Mouse (Mus musculus) hindbrain, embryonic 12.5 days (tissue): ENCODE data around the gene Olfr480. TPM values are rescaled to one million over a fixed set of nuclear protein-coding genes. Genes with fewer than 3 reads are reported as not detected.

Source experiments
- ATAC-seq: fragments of 200-750 bp; cut with Nextera tagmentation; 2 replicates; pipeline ENCODE4 v1.8.0; 2017; ENCODE audit warnings: moderate TSS enrichment; ENCODE audit not compliant: low FRiP score
- H3K27ac ChIP-seq: fragments of 300-500 bp; sonication (generic); 2 replicates; pipeline ENCODE4 v1.5.1; 2016; ENCODE audit warnings: mild to moderate bottlenecking
- H3K27me3 ChIP-seq: fragments of 300-500 bp; sonication (generic); 2 replicates; pipeline ENCODE4 v1.6.1; 2016; ENCODE audit warnings: mild to moderate bottlenecking
- H3K36me3 ChIP-seq: fragments of 300-500 bp; sonication (generic); 2 replicates; pipeline ENCODE4 v1.6.1; 2016; ENCODE audit warnings: mild to moderate bottlenecking
- H3K4me1 ChIP-seq: fragments of 300-500 bp; sonication (generic); 2 replicates; pipeline ENCODE4 v1.6.1; 2016
- H3K4me2 ChIP-seq: fragments of 300-500 bp; sonication (generic); replicated peaks from 2 replicates; pipeline ENCODE4 v1.6.1; 2016; ENCODE audit warnings: mild to moderate bottlenecking
- H3K4me3 ChIP-seq: fragments of 300-500 bp; sonication (generic); 2 replicates; pipeline ENCODE4 v1.5.1; 2016; ENCODE audit warnings: mild to moderate bottlenecking
- H3K9ac ChIP-seq: fragments of 300-500 bp; sonication (generic); 2 replicates; pipeline ENCODE4 v1.6.1; 2016; ENCODE audit warnings: mild to moderate bottlenecking, moderate library complexity
- H3K9me3 ChIP-seq: fragments of 300-500 bp; sonication (generic); replicated peaks from 2 replicates; pipeline ENCODE4 v1.6.1; 2016; ENCODE audit warnings: mild to moderate bottlenecking
- WGBS: fragments of 180-500 bp; shearing (Covaris S2); methylation state at CpG from one replicate; pipeline ENCODE4 v1.1.7; 2016; 5-methylcytosine and 5-hydroxymethylcytosine counted together
- polyA plus RNA-seq: library from polyadenylated mRNA; unstranded; fragments of >200 nt; fragmentation: Nextera tagmentation; extraction: Ambion mirVana; gene quantifications from 2 replicates; pipeline ENCODE4 v1.2.1, GENCODE M21; 2016

Olfr480 gene
- polyA plus RNA-seq, result not detected in 2 replicates

- H3K4me1 ChIP-seq, result no peaks in the 10 kb centered on the region
- WGBS, result 89% methylated on average over 1 of the region's 1 CpGs
- no peak within 1 kb of the TSS for H3K9ac ChIP-seq
- no peak for ATAC-seq
- H3K27me3 ChIP-seq, result no peaks in the 10 kb centered on the region
- 0 out of 2 replicates have a peak, but pooled peaks cover 2% of the 10 kb centered on the region for H3K9me3 ChIP-seq
- H3K4me2 ChIP-seq, result no peak within 1 kb of the TSS
- H3K36me3 ChIP-seq, result no peaks in the 10 kb centered on the region
- no peak within 1 kb of the TSS for H3K4me3 ChIP-seq
- H3K27ac ChIP-seq, result no peak within 1 kb of the TSS
Observed at GRCm38 (mm10) chr7:108067246-108067645, at the start of gene Olfr480. Gene Olfr480 (minus strand): TSS chr7:108067346.

- H3K9ac ChIP-seq, result no peak within 1 kb of the TSS
- H3K4me2 ChIP-seq, result no peak within 1 kb of the TSS
- H3K36me3 ChIP-seq, result no peaks in the 10 kb centered on the region
- H3K9me3 ChIP-seq, result no peaks in the 10 kb centered on the region
- H3K4me3 ChIP-seq, result no peak within 1 kb of the TSS
- no peak for ATAC-seq
- no peaks in the 10 kb centered on the region for H3K27me3 ChIP-seq
- 86% methylated on average over 1 of the region's 1 CpGs for WGBS
- H3K27ac ChIP-seq, result no peak within 1 kb of the TSS
- no peaks in the 10 kb centered on the region for H3K4me1 ChIP-seq
Observed at GRCm38 (mm10) chr7:108100549-108100948, 33.4 kb upstream of the Olfr480 start, which contains the start of gene Olfr483. Gene Olfr483 (plus strand): TSS chr7:108100849.

GRCm38 (mm10) chr7:108097486-108097885 lies 30.3 kb upstream of the Olfr480 start, which contains the start of gene Olfr482:
Gene Olfr482 (minus strand): TSS chr7:108097586.
- H3K27ac ChIP-seq, result no peak within 1 kb of the TSS
- H3K4me1 ChIP-seq, result no peaks in the 10 kb centered on the region
- H3K9ac ChIP-seq, result no peak within 1 kb of the TSS
- H3K27me3 ChIP-seq, result no peaks in the 10 kb centered on the region
- WGBS, result 93% methylated on average over 1 of the region's 1 CpGs
- no peak within 1 kb of the TSS for H3K4me3 ChIP-seq
- H3K4me2 ChIP-seq, result no peak within 1 kb of the TSS
- no peaks in the 10 kb centered on the region for H3K36me3 ChIP-seq
- no peak for ATAC-seq
- H3K9me3 ChIP-seq, result no peaks in the 10 kb centered on the region

GRCm38 (mm10) chr7:108079555-108079954 lies 12.4 kb upstream of the Olfr480 start, which contains the start of gene Olfr481:
Gene Olfr481 (plus strand): TSS chr7:108079855.
- H3K4me1 ChIP-seq, result no peaks in the 10 kb centered on the region
- no peak within 1 kb of the TSS for H3K9ac ChIP-seq
- H3K4me3 ChIP-seq, result no peak within 1 kb of the TSS

GRCm38 (mm10) chr7:108050393-108050792 lies 16.8 kb downstream of the Olfr480 start, which contains the start of gene Olfr479:
Gene Olfr479 (plus strand): TSS chr7:108050693.
- Histone ChIP-seq H3K36me3 (no peaks in the 10 kb centered on the region), H3K9me3 (no peaks in the 10 kb centered on the region), H3K27ac (no peak within 1 kb of the TSS), H3K4me3 (no peak within 1 kb of the TSS), H3K9ac (no peak within 1 kb of the TSS), H3K4me2 (no peak within 1 kb of the TSS), H3K4me1 (no peaks in the 10 kb centered on the region), H3K27me3 (no peaks in the 10 kb centered on the region)
- WGBS, result 90% methylated on average over 2 of the region's 2 CpGs
- ATAC-seq, result no peak

More at GRCm38 (mm10) chr7:108079555-108079954, 12.4 kb upstream of the Olfr480 start, which contains the start of gene Olfr481:
- ATAC-seq, result no peak
- Histone ChIP-seq H3K4me2 (no peak within 1 kb of the TSS), H3K27me3 (no peaks in the 10 kb centered on the region), H3K27ac (no peak within 1 kb of the TSS), H3K9me3 (no peaks in the 10 kb centered on the region), H3K36me3 (no peaks in the 10 kb centered on the region)

- no peak for ATAC-seq
- no peaks in the 10 kb centered on the region for H3K4me1 ChIP-seq
- WGBS, result 81% methylated on average over 3 of the region's 3 CpGs
- H3K36me3 ChIP-seq, result no peaks in the 10 kb centered on the region
- no peak within 1 kb of the TSS for H3K4me2 ChIP-seq
- no peaks in the 10 kb centered on the region for H3K27me3 ChIP-seq
- H3K9ac ChIP-seq, result no peak within 1 kb of the TSS
- no peaks in the 10 kb centered on the region for H3K9me3 ChIP-seq
- no peak within 1 kb of the TSS for H3K4me3 ChIP-seq
- no peak within 1 kb of the TSS for H3K27ac ChIP-seq
Observed at GRCm38 (mm10) chr7:108033889-108034288, 33.3 kb downstream of the Olfr480 start, which contains the start of gene Olfr478. Gene Olfr478 (minus strand): TSS chr7:108033989.

Other genes starting within 250 kb of the Olfr480 start
- gene Olfr469, start 241.8 kb downstream of the Olfr480 start, polyA plus RNA-seq, result not detected in 2 replicates
- not detected in 2 replicates for gene Olfr470, start 219.9 kb downstream of the Olfr480 start, polyA plus RNA-seq
- not detected in 2 replicates for gene Olfr472, start 169.4 kb downstream of the Olfr480 start, polyA plus RNA-seq
- not detected in 2 replicates for gene Olfr473, start 136.9 kb downstream of the Olfr480 start, polyA plus RNA-seq
- gene Olfr474, start 112.7 kb downstream of the Olfr480 start, polyA plus RNA-seq, result not detected in 2 replicates
- gene Olfr476, start 102.5 kb downstream of the Olfr480 start, polyA plus RNA-seq, result not detected in 2 replicates
- not detected in 2 replicates for gene Olfr477, start 80.7 kb downstream of the Olfr480 start, polyA plus RNA-seq
- not detected in 2 replicates for gene Olfr478, start 33.4 kb downstream of the Olfr480 start, polyA plus RNA-seq
- gene Olfr479, start 16.7 kb downstream of the Olfr480 start, polyA plus RNA-seq, result not detected in 2 replicates
- not detected in 2 replicates for gene Olfr481, start 12.5 kb upstream of the Olfr480 start, polyA plus RNA-seq
- gene Olfr482, start 30.2 kb upstream of the Olfr480 start, polyA plus RNA-seq, result not detected in 2 replicates
- not detected in 2 replicates for gene Olfr483, start 33.5 kb upstream of the Olfr480 start, polyA plus RNA-seq
- gene Olfr484, start 60.1 kb upstream of the Olfr480 start, polyA plus RNA-seq, result not detected in 2 replicates
- gene Olfr485, start 92.5 kb upstream of the Olfr480 start, polyA plus RNA-seq, result not detected in 2 replicates
- gene Olfr486, start 105.4 kb upstream of the Olfr480 start, polyA plus RNA-seq, result not detected in 2 replicates
- not detected in 2 replicates for gene Olfr487, start 147.3 kb upstream of the Olfr480 start, polyA plus RNA-seq
- not detected in 2 replicates for gene Olfr488, start 191.0 kb upstream of the Olfr480 start, polyA plus RNA-seq
- not detected in 2 replicates for gene Olfr490, start 221.6 kb upstream of the Olfr480 start, polyA plus RNA-seq
- not detected in 2 replicates for gene Olfr491, start 246.1 kb upstream of the Olfr480 start, polyA plus RNA-seq